Mouse (Mus musculus): ENCODE results near the gene Best3. TPM values are rescaled to one million over a fixed set of nuclear protein-coding genes. Genes with fewer than 3 reads are reported as not detected.

Gene Best3
- polyA plus RNA-seq, 1 experiment from 2014 or later: 0.10 TPM

GRCm38 (mm10) chr10:116980888-116981287, 5.2 kb upstream of the Best3 start:
- ATAC-seq (ENCODE audit: low FRiP score, low read depth): no peak
- H3K4me3 ChIP-seq: no peak overlapping the region
- no peaks in the 10 kb centered on the region for H3K27me3 ChIP-seq
- H3K27ac ChIP-seq (replicated peaks): no peak overlapping the region
- WGBS: 82% methylated on average over 3 of the region's 3 CpGs
- H3K4me1 ChIP-seq: peaks cover 3% of the 10 kb centered on the region; the same call in 1 of the 2 replicates
- no peak overlapping the region for H3K9ac ChIP-seq (replicated peaks)
- no peak overlapping the region for H3K4me2 ChIP-seq (replicated peaks)
- H3K9me3 ChIP-seq: no peaks in the 10 kb centered on the region
- no peaks in the 10 kb centered on the region for H3K36me3 ChIP-seq

GRCm38 (mm10) chr10:116982526-116982925, 3.6 kb upstream of the Best3 start:
- Histone ChIP-seq H3K4me3 (no peak overlapping the region), H3K9ac (replicated peaks) (no peak overlapping the region), H3K27me3 (no peaks in the 10 kb centered on the region), H3K27ac (replicated peaks) (no peak overlapping the region), H3K9me3 (no peaks in the 10 kb centered on the region), H3K4me2 (replicated peaks) (no peak overlapping the region), H3K4me1 (peaks cover 17% of the 10 kb centered on the region), H3K36me3 (no peaks in the 10 kb centered on the region)
- WGBS: 66% methylated on average over 4 of the region's 4 CpGs
- ATAC-seq (ENCODE audit: low FRiP score, low read depth): no peak

GRCm38 (mm10) chr10:116984836-116985235, 1.3 kb upstream of the Best3 start:
- no peak for ATAC-seq (ENCODE audit: low FRiP score, low read depth)
- H3K9me3 ChIP-seq: no peaks in the 10 kb centered on the region
- 67% methylated on average over 12 of the region's 12 CpGs for WGBS

GRCm38 (mm10) chr10:116993971-116994370, 7.9 kb downstream of the Best3 start:
- Histone ChIP-seq H3K9me3 (no peaks in the 10 kb centered on the region), H3K27me3 (no peaks in the 10 kb centered on the region), H3K9ac (replicated peaks) (no peak overlapping the region), H3K4me2 (replicated peaks) (no peak overlapping the region), H3K27ac (replicated peaks) (no peak overlapping the region), H3K4me3 (no peak overlapping the region), H3K4me1 (no peaks in the 10 kb centered on the region), H3K36me3 (no peaks in the 10 kb centered on the region)
- WGBS: 88% methylated on average over 8 of the region's 8 CpGs
- ATAC-seq (ENCODE audit: low FRiP score, low read depth): no peak

More at GRCm38 (mm10) chr10:116984836-116985235, 1.3 kb upstream of the Best3 start:
- Histone ChIP-seq H3K27me3 (no peaks in the 10 kb centered on the region), H3K36me3 (no peaks in the 10 kb centered on the region), H3K9ac (replicated peaks) (no peak overlapping the region), H3K4me1 (peaks cover 22% of the 10 kb centered on the region), H3K4me2 (replicated peaks) (no peak overlapping the region), H3K4me3 (no peak overlapping the region), H3K27ac (replicated peaks) (no peak overlapping the region)

GRCm38 (mm10) chr10:116995162-116995561, 9.0 kb downstream of the Best3 start:
- no peak overlapping the region for H3K27ac ChIP-seq (replicated peaks)
- WGBS: 82% methylated on average over 5 of the region's 5 CpGs
- no peaks in the 10 kb centered on the region for H3K36me3 ChIP-seq
- H3K9me3 ChIP-seq: no peaks in the 10 kb centered on the region
- no peak overlapping the region for H3K9ac ChIP-seq (replicated peaks)
- H3K4me2 ChIP-seq (replicated peaks): no peak overlapping the region
- no peaks in the 10 kb centered on the region for H3K4me1 ChIP-seq
- H3K27me3 ChIP-seq: no peaks in the 10 kb centered on the region
- ATAC-seq (ENCODE audit: low FRiP score, low read depth): no peak
- no peak overlapping the region for H3K4me3 ChIP-seq

- Histone ChIP-seq H3K4me1 (no peaks in the 10 kb centered on the region), H3K36me3 (no peaks in the 10 kb centered on the region), H3K27me3 (no peaks in the 10 kb centered on the region), H3K9me3 (no peaks in the 10 kb centered on the region), H3K4me2 (replicated peaks) (no peak overlapping the region), H3K27ac (replicated peaks) (no peak overlapping the region), H3K4me3 (no peak overlapping the region), H3K9ac (replicated peaks) (no peak overlapping the region)
- ATAC-seq (ENCODE audit: low FRiP score, low read depth): no peak
- 67% methylated on average over 6 of the region's 6 CpGs for WGBS
Measured at GRCm38 (mm10) chr10:116995584-116996235, 9.6 kb downstream of the Best3 start.

GRCm38 (mm10) chr10:116996236-116996600, 10.1 kb downstream of the Best3 start:
- Histone ChIP-seq H3K36me3 (no peaks in the 10 kb centered on the region), H3K27ac (replicated peaks) (no peak overlapping the region), H3K9ac (replicated peaks) (no peak overlapping the region), H3K4me2 (replicated peaks) (no peak overlapping the region), H3K27me3 (no peaks in the 10 kb centered on the region), H3K4me3 (no peak overlapping the region), H3K9me3 (no peaks in the 10 kb centered on the region), H3K4me1 (no peaks in the 10 kb centered on the region)
- 81% methylated on average over 6 of the region's 6 CpGs for WGBS
- ATAC-seq (ENCODE audit: low FRiP score, low read depth): no peak

- Histone ChIP-seq H3K27ac (replicated peaks) (no peak overlapping the region), H3K4me2 (replicated peaks) (no peak overlapping the region), H3K36me3 (no peaks in the 10 kb centered on the region), H3K27me3 (no peaks in the 10 kb centered on the region), H3K4me1 (no peaks in the 10 kb centered on the region), H3K4me3 (no peak overlapping the region), H3K9me3 (no peaks in the 10 kb centered on the region), H3K9ac (replicated peaks) (no peak overlapping the region)
- WGBS: 84% methylated on average over 17 of the region's 17 CpGs
- ATAC-seq (ENCODE audit: low FRiP score, low read depth): no peak
Measured at GRCm38 (mm10) chr10:116998716-116999455, 12.8 kb downstream of the Best3 start.

GRCm38 (mm10) chr10:117000975-117001374, 14.9 kb downstream of the Best3 start:
- ATAC-seq (ENCODE audit: low FRiP score, low read depth): no peak
- no peak overlapping the region for H3K27ac ChIP-seq (replicated peaks)
- WGBS: 75% methylated on average over 12 of the region's 12 CpGs

GRCm38 (mm10) chr10:117004695-117005094, 18.6 kb downstream of the Best3 start:
- no peak overlapping the region for H3K4me3 ChIP-seq
- H3K4me2 ChIP-seq (replicated peaks): no peak overlapping the region
- WGBS: 67% methylated on average over 5 of the region's 5 CpGs
- no peak overlapping the region for H3K9ac ChIP-seq (replicated peaks)
- ATAC-seq (ENCODE audit: low FRiP score, low read depth): peak; percentile 77
- 0 out of 2 replicates have a peak overlapping the region, but pooled peaks have one; percentile 52 for H3K27ac ChIP-seq (replicated peaks)
- no peaks in the 10 kb centered on the region for H3K4me1 ChIP-seq
- H3K36me3 ChIP-seq: no peaks in the 10 kb centered on the region
- no peaks in the 10 kb centered on the region for H3K27me3 ChIP-seq
- H3K9me3 ChIP-seq: no peaks in the 10 kb centered on the region

More at GRCm38 (mm10) chr10:117000975-117001374, 14.9 kb downstream of the Best3 start:
- no peaks in the 10 kb centered on the region for H3K36me3 ChIP-seq
- no peak overlapping the region for H3K9ac ChIP-seq (replicated peaks)
- H3K4me3 ChIP-seq: no peak overlapping the region
- no peak overlapping the region for H3K4me2 ChIP-seq (replicated peaks)
- no peaks in the 10 kb centered on the region for H3K9me3 ChIP-seq
- H3K4me1 ChIP-seq: no peaks in the 10 kb centered on the region
- no peaks in the 10 kb centered on the region for H3K27me3 ChIP-seq

- no peaks in the 10 kb centered on the region for H3K9me3 ChIP-seq
- no peak overlapping the region for H3K4me3 ChIP-seq
- H3K9ac ChIP-seq (replicated peaks): no peak overlapping the region
- no peak for ATAC-seq (ENCODE audit: low FRiP score, low read depth)
- no peak overlapping the region for H3K4me2 ChIP-seq (replicated peaks)
- H3K27ac ChIP-seq (replicated peaks): no peak overlapping the region
- no peaks in the 10 kb centered on the region for H3K27me3 ChIP-seq
- no peaks in the 10 kb centered on the region for H3K4me1 ChIP-seq
- no peaks in the 10 kb centered on the region for H3K36me3 ChIP-seq
- WGBS: 75% methylated on average over 12 of the region's 12 CpGs
Measured at GRCm38 (mm10) chr10:117005707-117006464, 19.8 kb downstream of the Best3 start.

GRCm38 (mm10) chr10:117009691-117010090, 23.6 kb downstream of the Best3 start:
- Histone ChIP-seq H3K4me3 (no peak overlapping the region), H3K27ac (replicated peaks) (no peak overlapping the region), H3K4me2 (replicated peaks) (no peak overlapping the region), H3K36me3 (no peaks in the 10 kb centered on the region), H3K9ac (replicated peaks) (no peak overlapping the region), H3K4me1 (peaks cover 5% of the 10 kb centered on the region; the same call in 1 of the 2 replicates), H3K27me3 (0 out of 2 replicates have a peak, but pooled peaks cover 3% of the 10 kb centered on the region), H3K9me3 (no peaks in the 10 kb centered on the region)
- no peak for ATAC-seq (ENCODE audit: low FRiP score, low read depth)
- WGBS: 89% methylated on average over 6 of the region's 6 CpGs
